Mouse (Mus musculus) sigmoid colon, adult 10 weeks (tissue): Measurements from ENCODE around the gene Tex13c3. TPM values are rescaled to one million over a fixed set of nuclear protein-coding genes. Genes with fewer than 3 reads are reported as not detected.

Source experiments
- polyA plus RNA-seq: library from polyadenylated mRNA; stranded (reverse); fragments of 350-450 nt; fragmentation: Illumina TruSeq; extraction: RNeasy Lipid Tissue Mini Kit (QIAGEN cat#74804); gene quantifications from one replicate; pipeline ENCODE4 v1.2.3, GENCODE M21; 2014; ENCODE audit warnings: low read depth, low replicate concordance

Gene Tex13c3
- polyA plus RNA-seq, result not detected

DNA sequence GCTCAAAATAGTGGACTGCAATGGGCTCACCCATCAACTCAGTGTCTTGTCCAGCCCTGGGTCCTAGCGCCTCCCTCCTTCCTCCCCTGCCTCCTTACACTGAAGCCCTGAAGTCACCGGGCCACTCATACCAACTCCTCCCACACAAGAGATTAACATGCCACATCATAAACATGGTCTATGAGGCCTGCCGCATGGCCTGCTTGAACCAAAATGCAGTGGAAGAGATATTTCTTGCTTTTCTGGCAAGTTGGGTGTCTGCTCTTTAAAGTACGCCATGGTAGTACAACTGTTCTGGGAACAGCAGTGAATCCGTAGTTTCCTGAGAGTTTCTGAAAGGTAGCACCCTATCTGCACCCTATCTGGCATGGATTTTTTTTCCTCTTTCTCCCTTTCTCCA, at the start of gene Tex13c3:
Gene Tex13c3, minus strand, starts transcription at position 101 of the 400 bp plus-strand sequence.

